Mouse (Mus musculus) megakaryocyte, embryonic 14.5 days (primary cell): ENCODE measurements around the gene Ids. TPM values are rescaled to one million over a fixed set of nuclear protein-coding genes. Genes with fewer than 3 reads are reported as not detected.
"Not testable (repeated sequence)": the region's sequence is repeated elsewhere in the genome, so short reads cannot be mapped to it uniquely, and the experiment has no call there.

Experiments used
- H3K27me3 ChIP-seq: replicated peaks from 2 replicates; pipeline ENCODE3; 2012; ENCODE audit warnings: inconsistent platforms
- H3K36me3 ChIP-seq: replicated peaks from 2 replicates; pipeline ENCODE3; 2012; ENCODE audit warnings: low read length, inconsistent platforms, mixed read lengths
- H3K4me1 ChIP-seq: 2 replicates; pipeline ENCODE4 v1.6.1; 2012; ENCODE audit warnings: inconsistent platforms
- H3K4me3 ChIP-seq: replicated peaks from 2 replicates; pipeline ENCODE3; 2012; ENCODE audit warnings: moderate library complexity, mild to moderate bottlenecking, inconsistent platforms
- H3K9me3 ChIP-seq: 2 replicates; pipeline ENCODE4 v1.6.1; 2012; ENCODE audit warnings: inconsistent platforms
- FLI1 ChIP-seq: IDR thresholded peaks from 2 replicates; pipeline ENCODE4 v1.6.1; 2012; ENCODE audit warnings: low read length, inconsistent platforms, mixed read lengths
- GATA1 ChIP-seq: IDR thresholded peaks from 3 replicates; pipeline ENCODE4 v1.6.1; 2012; ENCODE audit warnings: mixed read lengths, low read length, inconsistent platforms, borderline replicate concordance
- polyA plus RNA-seq: library from polyadenylated mRNA; stranded (reverse); fragments of >175 nt; gene quantifications from 2 replicates; pipeline ENCODE4 v1.2.3, GENCODE M21; 2012; ENCODE audit warnings: low replicate concordance; ENCODE audit not compliant: insufficient read depth

Ids gene
- 0.20 TPM in 1 of 2 replicates, not detected in the other for polyA plus RNA-seq

DNA sequence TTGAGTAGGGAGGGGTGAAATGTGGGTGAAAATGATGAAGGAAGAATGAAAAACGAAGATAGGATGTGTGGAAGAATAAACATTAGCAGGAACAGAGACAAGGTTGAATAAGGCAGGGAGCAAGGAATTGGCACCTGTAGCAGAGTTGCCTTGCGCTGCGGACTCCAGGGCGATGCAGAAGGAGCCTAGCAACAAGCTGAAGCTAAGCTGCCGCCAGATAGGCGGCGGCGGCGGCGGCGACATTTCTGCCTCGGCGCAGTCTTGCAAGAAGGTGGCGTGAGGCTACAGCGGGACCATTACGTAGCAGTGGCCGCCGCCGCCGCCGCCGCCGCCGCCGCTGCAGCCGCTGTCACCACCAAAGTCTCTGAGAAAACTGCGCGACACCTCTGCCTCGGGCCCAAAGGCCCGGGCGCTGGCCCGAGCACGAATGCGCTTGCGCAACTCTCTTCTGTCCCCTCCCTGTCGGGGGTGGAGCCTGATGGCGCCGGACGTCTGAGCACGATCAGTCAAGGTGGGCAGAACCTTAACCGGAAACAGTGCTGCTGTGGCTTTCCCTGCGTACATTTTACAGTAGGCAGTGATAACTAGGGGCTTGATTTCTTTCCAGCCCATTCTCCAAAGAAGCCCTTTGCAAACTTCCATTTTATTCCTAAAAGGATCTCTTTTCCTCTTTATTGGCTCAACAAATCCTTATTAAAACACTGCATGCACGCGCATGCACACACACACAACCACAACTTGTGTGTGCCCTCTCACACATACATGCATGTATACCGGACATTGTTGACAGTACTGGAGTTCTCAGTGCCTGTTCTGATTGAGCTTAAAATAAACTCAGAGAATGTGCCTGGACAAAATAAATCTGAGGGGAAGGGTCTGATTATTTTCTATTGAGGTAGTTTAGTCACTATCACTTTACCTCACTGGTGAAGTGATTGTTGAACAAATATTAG, at the start of gene Ids:
Ids (minus strand) TSS at position 424 of the 953 bp plus-strand sequence.
- TF ChIP-seq GATA1, result no peak
- TF ChIP-seq FLI1, result no peak
- Histone ChIP-seq H3K36me3 (peaks cover 7% of the 10 kb centered on the region), H3K4me3 (peak within 1 kb of the TSS; percentile 93), H3K27me3 (peaks cover 19% of the 10 kb centered on the region), H3K9me3 (no peaks in the 10 kb centered on the region), H3K4me1 (no peaks in the 10 kb centered on the region)

DNA sequence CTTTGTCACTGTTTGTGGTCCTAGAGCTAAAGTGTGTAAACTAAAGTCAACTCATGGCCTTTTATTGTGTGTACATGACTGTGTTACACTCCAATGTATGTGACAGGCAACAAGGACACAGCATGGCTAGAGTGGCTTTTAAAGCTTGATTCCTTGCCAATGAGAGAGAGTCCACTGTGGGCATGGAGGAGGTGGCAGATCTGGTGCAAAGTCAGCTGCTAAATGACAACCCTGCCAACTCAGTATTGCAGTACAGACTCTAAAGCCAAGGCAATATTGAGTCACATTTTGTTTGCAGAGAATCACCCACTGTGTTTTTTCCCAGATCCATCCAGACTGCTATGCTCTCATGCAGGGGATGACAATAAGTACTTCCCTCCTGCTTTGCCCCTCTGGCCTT, 27.8 kb upstream of the Ids start:
- not testable (repeated sequence) for H3K4me1 ChIP-seq, H3K9me3 ChIP-seq, H3K4me3 ChIP-seq, H3K27me3 ChIP-seq
- peaks cover 16% of the 10 kb centered on the region for H3K36me3 ChIP-seq

DNA sequence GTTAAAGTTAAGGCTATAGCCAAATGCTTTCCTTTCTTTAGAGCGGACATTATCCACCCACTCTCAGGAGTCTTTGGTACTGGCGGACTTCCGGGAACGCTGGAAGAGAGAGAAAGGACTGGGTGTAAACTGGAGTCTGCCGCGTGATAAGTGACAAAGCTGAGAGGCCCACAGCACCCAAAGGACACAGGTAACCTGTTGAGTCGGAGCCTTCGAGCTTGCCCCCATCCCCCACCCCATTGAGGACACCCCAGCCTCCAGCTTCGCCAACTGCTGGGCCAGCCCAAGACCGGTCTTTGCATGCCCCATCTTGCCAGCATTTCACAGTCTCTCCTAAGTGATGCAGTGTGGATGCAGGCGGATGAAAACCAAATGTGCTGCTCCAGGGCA, 21.1 kb upstream of the Ids start:
- Histone ChIP-seq H3K9me3 (no peaks in the 10 kb centered on the region), H3K27me3 (peaks cover 15% of the 10 kb centered on the region), H3K4me1 (peaks cover 20% of the 10 kb centered on the region), H3K36me3 (peaks cover 18% of the 10 kb centered on the region), H3K4me3 (peak overlapping the region; percentile 92)
- TF ChIP-seq FLI1 (no peak), GATA1 (no peak)

DNA sequence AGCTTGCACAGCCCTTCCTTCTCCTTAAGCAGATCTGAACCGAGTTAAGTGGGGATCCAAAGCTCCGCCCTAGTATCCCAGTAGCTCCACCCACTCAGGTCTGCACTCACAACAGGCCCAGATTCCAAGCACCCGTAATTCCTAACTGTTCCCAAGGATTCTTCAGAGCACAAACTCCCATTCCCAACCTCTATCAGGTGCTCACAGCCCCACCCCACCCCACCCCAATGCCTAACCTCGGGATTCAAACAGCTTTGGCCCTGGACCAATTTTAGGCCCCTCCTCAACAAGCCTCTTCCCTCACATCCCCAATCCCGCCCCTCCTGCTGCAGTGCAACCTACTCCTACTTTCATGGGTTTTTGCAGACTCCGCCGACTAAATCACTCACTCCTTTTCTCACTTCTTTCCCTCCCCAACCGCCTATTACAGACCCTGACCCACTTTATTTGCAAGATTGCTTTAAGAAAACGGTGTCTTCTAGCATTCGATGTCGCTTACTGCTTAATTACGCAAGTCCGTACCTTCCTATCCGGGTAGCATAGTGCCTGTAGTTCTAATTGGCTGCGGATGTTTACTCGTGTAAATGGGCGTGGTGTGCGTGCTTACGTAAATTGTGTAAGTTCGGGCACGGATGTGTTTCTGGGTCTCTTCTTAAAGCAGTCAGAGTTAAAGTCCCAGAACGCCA, 20.5 kb upstream of the Ids start, which contains the start of gene 1110012L19Rik:
1110012L19Rik (plus strand) TSS at position 602 of the 686 bp plus-strand sequence.
- peak within 1 kb of the TSS; percentile 92 for H3K4me3 ChIP-seq
- H3K4me1 ChIP-seq, result peaks cover 20% of the 10 kb centered on the region
- H3K36me3 ChIP-seq, result peaks cover 18% of the 10 kb centered on the region
- TF ChIP-seq GATA1 (no peak), FLI1 (no peak)
- H3K9me3 ChIP-seq, result no peaks in the 10 kb centered on the region
- H3K27me3 ChIP-seq, result peaks cover 18% of the 10 kb centered on the region

GRCm38 (mm10) chrX:70384917-70385275, 20.0 kb upstream of the Ids start:
- Histone ChIP-seq H3K4me1 (peaks cover 20% of the 10 kb centered on the region), H3K4me3 (peak overlapping the region; percentile 92), H3K36me3 (peaks cover 18% of the 10 kb centered on the region), H3K27me3 (peaks cover 18% of the 10 kb centered on the region), H3K9me3 (no peaks in the 10 kb centered on the region)
- TF ChIP-seq FLI1 (no peak), GATA1 (no peak)

- H3K9me3 ChIP-seq, H3K27me3 ChIP-seq: not testable (repeated sequence)
These were observed 9.7 kb upstream of the Ids start for GRCm38 (mm10) chrX:70374469-70375110.

DNA sequence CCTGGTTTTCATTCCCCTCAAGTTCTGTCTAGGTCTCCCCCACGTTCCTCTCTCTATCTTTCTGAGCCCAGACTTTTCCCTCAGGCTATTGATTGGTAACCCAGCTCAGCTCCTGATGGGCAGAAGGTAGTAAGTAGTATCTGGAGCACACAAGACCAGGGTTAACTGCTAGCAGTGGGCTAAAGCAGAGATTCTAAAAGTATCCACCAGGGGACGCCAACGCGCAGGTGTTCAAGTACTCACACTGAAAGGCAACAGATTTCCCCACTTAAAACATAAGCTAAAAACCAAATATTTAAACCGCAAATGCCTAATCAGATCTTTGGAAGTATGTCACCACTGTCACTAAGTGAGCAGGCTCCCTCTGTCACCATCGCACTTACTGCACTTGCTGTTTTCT, 4.9 kb upstream of the Ids start:
- not testable (repeated sequence) for H3K36me3 ChIP-seq, H3K4me3 ChIP-seq, H3K9me3 ChIP-seq, H3K27me3 ChIP-seq, H3K4me1 ChIP-seq

More at GRCm38 (mm10) chrX:70374469-70375110, 9.7 kb upstream of the Ids start:
- not testable (repeated sequence) for H3K36me3 ChIP-seq, H3K4me3 ChIP-seq, H3K4me1 ChIP-seq

- H3K27me3 ChIP-seq, result peaks cover 19% of the 10 kb centered on the region
- H3K4me1 ChIP-seq, result no peaks in the 10 kb centered on the region
- H3K36me3 ChIP-seq, result peaks cover 13% of the 10 kb centered on the region
- TF ChIP-seq GATA1 (no peak), FLI1 (no peak)
- no peaks in the 10 kb centered on the region for H3K9me3 ChIP-seq
- peak overlapping the region; percentile 93 for H3K4me3 ChIP-seq
These were observed 682 bp downstream of the Ids start for GRCm38 (mm10) chrX:70364202-70364601.

- Histone ChIP-seq H3K36me3 (peaks cover 19% of the 10 kb centered on the region), H3K4me1 (no peaks in the 10 kb centered on the region), H3K9me3 (no peaks in the 10 kb centered on the region), H3K4me3 (no peak overlapping the region), H3K27me3 (peaks cover 16% of the 10 kb centered on the region)
- TF ChIP-seq FLI1 (no peak), GATA1 (no peak)
These were observed 1.4 kb downstream of the Ids start for GRCm38 (mm10) chrX:70363446-70363845.

DNA sequence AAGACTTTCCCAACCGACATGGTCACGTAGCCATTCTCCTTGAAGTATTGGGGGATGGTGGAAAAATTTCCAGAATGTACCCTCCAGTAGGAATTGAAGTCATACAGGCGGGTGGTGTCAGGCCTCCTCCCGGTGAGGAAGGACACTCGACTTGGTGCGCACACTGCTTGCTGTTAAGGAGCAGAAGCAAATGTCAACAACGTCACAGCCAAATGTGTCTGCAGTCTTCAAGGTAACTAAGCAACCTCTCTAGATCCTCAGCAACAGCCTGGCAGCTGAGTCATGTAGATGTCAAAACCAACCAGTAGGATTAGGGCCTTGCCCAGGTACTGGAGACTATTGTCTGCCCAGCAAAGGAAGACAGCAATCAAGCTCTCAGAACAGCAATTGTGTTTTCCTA, 1.9 kb downstream of the Ids start:
- Histone ChIP-seq H3K27me3 (peaks cover 15% of the 10 kb centered on the region), H3K36me3 (peaks cover 24% of the 10 kb centered on the region), H3K4me1 (no peaks in the 10 kb centered on the region), H3K9me3 (no peaks in the 10 kb centered on the region), H3K4me3 (no peak overlapping the region)
- no peak for TF ChIP-seq FLI1
- no peak for TF ChIP-seq GATA1
